Mouse (Mus musculus) lung, postnatal 10 days (tissue): Measurements from ENCODE around the gene Rmi1.
"Not testable (repeated sequence)": the region's sequence is repeated elsewhere in the genome, so short reads cannot be mapped to it uniquely, and the experiment has no call there.

Experiments used
- DNase-seq: peaks from one replicate; pipeline ENCODE4 v3.0.0; 2021

Rmi1 gene

GRCm38 (mm10) chr13:58402003-58402743, at the start of gene Rmi1:
Gene Rmi1, plus strand, starts transcription at chr13:58402248.
- peak; percentile 99 for DNase-seq

GRCm38 (mm10) chr13:58352996-58353395, 49.1 kb upstream of the Rmi1 start:
- DNase-seq = no peak

DNA sequence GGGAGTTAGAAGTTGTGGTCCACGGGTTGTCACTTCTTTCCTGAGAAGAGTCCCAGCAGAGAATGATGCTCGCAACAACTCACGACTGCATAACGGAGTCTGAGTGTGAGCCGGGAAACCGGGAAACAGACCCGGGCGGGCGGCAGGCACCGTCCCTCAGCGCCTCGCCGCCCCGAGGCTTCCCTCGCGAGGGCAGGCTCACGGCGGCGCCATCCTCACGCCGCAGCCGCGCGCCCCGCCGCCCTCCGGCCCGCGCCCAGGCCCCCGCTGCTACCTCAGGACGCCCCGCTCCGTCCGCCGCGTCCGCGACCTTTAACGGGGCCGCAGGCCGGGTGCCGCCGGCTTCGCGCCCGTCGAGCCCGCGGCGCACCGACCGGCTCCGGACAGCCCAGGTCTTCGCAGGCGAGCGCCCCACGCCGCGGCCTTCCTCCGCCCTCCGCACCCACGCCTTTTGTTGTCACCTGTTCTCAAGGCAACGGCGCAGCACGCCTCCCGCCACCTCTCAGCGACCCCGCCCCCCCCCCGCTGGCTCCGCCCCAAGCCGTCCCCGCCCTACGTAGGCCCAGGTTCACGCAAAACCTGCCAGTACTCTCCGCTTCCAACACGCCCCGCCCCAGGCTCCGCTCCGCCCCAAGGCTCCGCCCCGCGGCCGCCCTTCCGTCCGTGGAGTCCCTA, 43.3 kb upstream of the Rmi1 start, which contains the start of gene Kif27:
Gene Kif27 (minus strand): TSS at position 494 of the 675 bp plus-strand sequence.
- DNase-seq = peak; percentile 92

GRCm38 (mm10) chr13:58359304-58359653, 42.8 kb upstream of the Rmi1 start:
- no peak for DNase-seq

DNA sequence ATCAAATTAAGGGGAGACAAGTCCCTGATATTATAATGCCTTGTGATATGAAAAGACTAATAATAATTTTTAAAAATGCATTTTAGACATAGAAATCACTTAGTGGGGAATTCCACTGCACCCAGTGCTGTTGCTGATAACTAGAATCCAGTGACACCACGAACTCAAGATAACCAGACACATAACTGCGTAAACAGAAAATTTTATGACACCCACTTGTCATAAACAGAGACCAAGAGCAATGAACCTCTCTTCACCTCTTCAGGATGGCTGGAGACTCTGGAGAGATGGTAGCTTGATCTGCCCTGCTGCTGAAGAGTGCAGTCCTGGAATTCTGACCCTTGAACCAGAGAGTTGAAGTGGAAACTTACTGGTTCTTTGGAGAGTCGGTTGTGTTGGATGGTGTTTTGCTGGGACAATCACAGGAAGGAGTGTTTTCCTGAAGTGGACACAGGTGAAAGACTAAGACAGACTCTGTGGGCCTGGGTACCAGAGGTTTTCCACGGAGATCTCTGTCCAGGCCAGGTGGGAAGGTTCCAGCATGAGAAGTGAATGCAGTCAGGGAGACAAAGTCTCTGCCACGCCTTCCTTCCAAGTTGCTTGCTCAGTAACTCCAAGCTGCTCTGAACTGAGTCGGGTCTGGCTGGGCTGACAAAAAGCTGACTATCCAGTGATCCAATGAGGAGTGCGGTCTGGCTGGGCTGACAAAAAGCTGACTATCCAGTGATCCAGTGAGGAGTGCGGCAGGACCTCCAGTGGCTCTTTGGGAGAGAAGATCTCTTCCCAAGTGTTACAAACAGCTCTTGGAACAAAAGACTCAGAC, 37.5 kb upstream of the Rmi1 start:
- no peak for DNase-seq

DNA sequence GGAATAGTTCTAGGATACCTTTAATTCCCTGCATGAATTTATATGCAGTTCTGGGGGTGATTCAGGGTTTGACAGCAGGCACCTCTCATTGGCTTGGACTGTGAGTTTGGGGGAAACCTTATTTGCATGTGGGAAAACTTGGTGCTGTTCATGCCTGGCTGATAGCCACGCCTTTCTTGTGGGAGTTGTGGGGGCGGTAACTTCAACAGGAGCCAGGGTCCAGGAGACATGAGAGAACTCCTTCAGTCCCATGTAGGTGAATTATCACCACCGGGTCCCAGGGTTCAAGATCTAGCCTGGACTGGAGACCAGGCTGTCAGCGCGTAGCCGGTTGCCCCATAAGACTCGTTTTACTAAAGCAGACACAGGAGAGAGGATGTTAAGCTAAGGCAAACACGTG, 36.9 kb upstream of the Rmi1 start:
- DNase-seq = not testable (repeated sequence)

DNA sequence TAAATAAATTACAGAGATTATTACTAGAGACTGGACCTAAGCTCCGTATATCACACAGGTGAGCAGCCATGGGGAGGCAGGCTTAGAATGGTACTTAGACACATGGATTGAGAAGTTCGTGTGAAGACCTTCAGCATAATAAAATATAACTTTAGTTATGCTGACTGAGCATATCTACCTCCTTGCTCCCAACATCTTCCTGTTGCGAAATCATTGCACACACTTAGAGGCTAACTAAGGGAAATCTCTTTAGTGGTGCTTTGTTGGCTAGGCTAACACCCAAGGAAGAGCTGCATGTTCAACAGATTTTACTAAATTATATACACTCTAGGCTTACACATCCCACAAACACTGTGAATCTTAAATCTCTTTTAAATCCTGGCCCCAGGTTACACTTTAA, 35.7 kb upstream of the Rmi1 start:
- DNase-seq = no peak

- DNase-seq = no peak
Measured at GRCm38 (mm10) chr13:58367641-58368040, 34.4 kb upstream of the Rmi1 start.

GRCm38 (mm10) chr13:58368835-58369234, 33.2 kb upstream of the Rmi1 start:
- no peak for DNase-seq

- DNase-seq = peak; percentile 58
Measured at GRCm38 (mm10) chr13:58372278-58373152, 29.5 kb upstream of the Rmi1 start.

DNA sequence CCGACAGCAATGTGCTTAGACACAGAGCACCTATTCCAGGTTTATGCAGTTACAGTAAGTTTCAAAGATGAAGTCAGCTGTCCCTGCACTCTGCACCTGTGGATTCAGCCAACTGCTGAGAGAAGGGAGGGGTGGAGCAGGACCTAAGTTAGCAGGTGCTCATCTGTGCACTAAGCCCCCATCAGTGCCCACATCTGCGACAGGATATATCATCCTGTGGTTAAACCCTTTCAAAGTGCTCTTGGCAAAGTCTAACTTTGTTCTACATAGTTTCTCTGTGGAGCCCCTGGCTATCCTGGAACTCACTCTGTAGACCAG, 28.9 kb upstream of the Rmi1 start:
- no peak for DNase-seq

GRCm38 (mm10) chr13:58384371-58384770, 17.7 kb upstream of the Rmi1 start:
- DNase-seq = no peak

- peak; percentile 72 for DNase-seq
Measured at GRCm38 (mm10) chr13:58384779-58385546, 17.1 kb upstream of the Rmi1 start, which contains the start of gene 2210016F16Rik. Gene 2210016F16Rik, minus strand, starts transcription at chr13:58385225.

DNA sequence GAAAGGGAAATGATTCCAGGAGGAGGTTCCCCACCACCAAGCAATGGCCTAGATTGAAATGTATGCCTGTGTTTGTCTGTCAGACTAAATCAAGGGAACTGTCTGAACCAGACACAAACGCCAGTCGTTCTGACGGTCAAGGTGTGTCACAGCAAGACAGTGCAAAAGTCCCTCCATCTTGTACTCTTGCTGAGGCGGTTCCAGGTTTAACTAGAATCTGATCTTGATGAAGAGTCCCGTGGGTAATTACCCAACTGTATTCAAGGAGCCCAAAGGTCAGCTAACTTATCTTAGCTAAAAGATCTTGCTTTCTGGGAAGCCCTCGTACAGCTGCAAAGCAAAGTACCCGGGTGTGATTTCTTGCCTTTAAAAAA, 16.5 kb upstream of the Rmi1 start:
- DNase-seq = no peak

- DNase-seq = peak; percentile 85
Measured at GRCm38 (mm10) chr13:58387948-58388347, 14.1 kb upstream of the Rmi1 start.

DNA sequence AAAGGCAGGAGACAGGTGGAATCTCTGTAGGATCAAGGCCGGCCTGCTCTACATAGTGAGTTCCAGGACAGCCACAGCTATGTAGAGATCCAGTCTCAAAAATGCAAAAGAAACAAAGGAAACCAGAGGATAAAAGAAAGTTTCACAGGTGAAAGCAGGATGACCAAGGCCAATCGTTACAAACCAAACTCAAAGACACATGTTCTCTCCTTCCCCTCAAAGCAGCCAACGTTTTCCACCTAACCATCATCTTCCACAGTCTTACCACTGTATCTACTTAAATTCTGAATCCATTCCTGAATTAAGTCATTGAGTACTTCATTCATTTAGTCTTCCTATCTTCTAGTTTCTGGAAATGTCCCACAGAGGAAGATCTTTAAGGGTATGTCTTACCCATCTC, 13.7 kb upstream of the Rmi1 start:
- no peak for DNase-seq

DNA sequence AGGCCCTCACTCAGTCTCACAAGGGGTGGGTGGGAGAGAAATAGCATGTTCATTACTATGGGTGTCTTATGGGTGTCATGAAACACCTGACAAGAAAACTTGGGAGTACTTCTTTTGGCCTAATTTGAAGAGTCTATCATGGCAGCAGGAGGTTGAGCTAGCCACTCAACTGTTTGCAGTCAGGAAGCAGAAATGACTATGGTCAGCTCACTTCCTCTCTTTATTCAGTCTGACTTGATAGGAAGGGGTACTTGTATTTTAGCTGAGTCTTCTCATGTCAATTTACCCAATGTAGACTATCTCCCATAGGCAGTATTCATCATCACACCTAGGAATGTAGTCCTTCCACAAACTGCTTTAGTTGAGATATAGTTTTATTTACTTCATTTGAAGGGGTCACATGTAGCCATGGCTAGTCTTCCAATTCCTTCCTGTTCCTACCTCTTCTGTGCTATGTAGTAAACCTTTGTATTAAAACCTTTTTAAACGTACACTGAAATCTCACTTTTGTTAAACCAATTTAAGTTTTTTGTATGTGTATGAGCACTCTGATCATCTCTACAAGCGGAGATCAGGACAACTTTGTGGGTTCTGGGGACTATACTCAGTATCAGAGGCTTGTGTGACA, 12.6 kb upstream of the Rmi1 start:
- no peak for DNase-seq

- DNase-seq = not testable (repeated sequence)
Measured at GRCm38 (mm10) chr13:58394392-58394791, 7.7 kb upstream of the Rmi1 start.

- no peak for DNase-seq
Measured at GRCm38 (mm10) chr13:58397651-58398050, 4.4 kb upstream of the Rmi1 start.

DNA sequence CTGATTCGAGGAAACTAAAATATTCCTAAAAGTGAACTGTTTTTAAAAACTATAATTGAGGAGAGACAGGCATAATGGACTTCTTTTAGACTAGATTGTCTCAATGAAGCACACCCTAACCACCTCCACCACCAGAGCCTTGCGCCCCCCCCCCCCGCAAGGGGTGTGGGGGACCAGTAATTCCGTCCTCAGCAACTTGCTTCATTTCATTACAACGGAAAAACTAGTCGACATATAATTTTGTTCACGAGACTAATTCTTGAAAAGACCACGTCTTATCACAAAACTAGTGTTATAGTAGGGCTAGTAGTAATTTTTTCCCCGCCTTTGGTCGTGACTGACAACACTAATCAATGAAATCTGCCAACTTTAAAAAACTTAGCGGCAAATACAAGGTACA, 1.5 kb upstream of the Rmi1 start:
- no peak for DNase-seq
